Mouse (Mus musculus) hindbrain, embryonic 15.5 days (tissue): ENCODE measurements around the gene Prf1. TPM values are rescaled to one million over a fixed set of nuclear protein-coding genes. Genes with fewer than 3 reads are reported as not detected.

Experiments
- ATAC-seq: fragments of 200-750 bp; cut with Nextera tagmentation; 2 replicates; pipeline ENCODE4 v1.8.0; 2017; ENCODE audit warnings: low read depth, moderate number of reproducible peaks, moderate TSS enrichment; ENCODE audit not compliant: low FRiP score
- H3K27ac ChIP-seq: fragments of 300-500 bp; sonication (generic); replicated peaks from 2 replicates; pipeline ENCODE4 v1.5.1; 2015; ENCODE audit warnings: mild to moderate bottlenecking, inconsistent platforms
- H3K27me3 ChIP-seq: fragments of 300-500 bp; sonication (generic); 2 replicates; pipeline ENCODE4 v1.6.1; 2015; ENCODE audit warnings: control low read depth, inconsistent platforms
- H3K36me3 ChIP-seq: fragments of 300-500 bp; sonication (generic); 2 replicates; pipeline ENCODE4 v1.6.1; 2015; ENCODE audit warnings: control low read depth, inconsistent platforms
- H3K4me1 ChIP-seq: fragments of 300-500 bp; sonication (generic); replicated peaks from 2 replicates; pipeline ENCODE4 v1.6.1; 2015; ENCODE audit warnings: control low read depth, inconsistent platforms
- H3K4me2 ChIP-seq: fragments of 300-500 bp; sonication (generic); 2 replicates; pipeline ENCODE4 v1.6.1; 2015; ENCODE audit warnings: moderate library complexity, mild to moderate bottlenecking, inconsistent platforms
- H3K4me3 ChIP-seq: fragments of 300-500 bp; sonication (generic); 2 replicates; pipeline ENCODE4 v1.5.1; 2015; ENCODE audit warnings: mild to moderate bottlenecking, inconsistent platforms
- H3K9ac ChIP-seq: fragments of 300-500 bp; sonication (generic); 2 replicates; pipeline ENCODE4 v1.6.1; 2015; ENCODE audit warnings: inconsistent platforms
- H3K9me3 ChIP-seq: fragments of 300-500 bp; sonication (generic); 2 replicates; pipeline ENCODE4 v1.6.1; 2016; ENCODE audit warnings: control low read depth, inconsistent platforms
- WGBS: fragments of 180-500 bp; shearing (Covaris S2); methylation state at CpG from one replicate; pipeline ENCODE4 v1.1.7; 2015; 5-methylcytosine and 5-hydroxymethylcytosine counted together
- polyA plus RNA-seq: library from polyadenylated mRNA; unstranded; fragments of >200 nt; fragmentation: Nextera tagmentation; extraction: Ambion mirVana; gene quantifications from 2 replicates; pipeline ENCODE4 v1.2.1, GENCODE M21; 2015

The Prf1 gene
- polyA plus RNA-seq, 1 experiment from 2014 or later, result not detected

DNA sequence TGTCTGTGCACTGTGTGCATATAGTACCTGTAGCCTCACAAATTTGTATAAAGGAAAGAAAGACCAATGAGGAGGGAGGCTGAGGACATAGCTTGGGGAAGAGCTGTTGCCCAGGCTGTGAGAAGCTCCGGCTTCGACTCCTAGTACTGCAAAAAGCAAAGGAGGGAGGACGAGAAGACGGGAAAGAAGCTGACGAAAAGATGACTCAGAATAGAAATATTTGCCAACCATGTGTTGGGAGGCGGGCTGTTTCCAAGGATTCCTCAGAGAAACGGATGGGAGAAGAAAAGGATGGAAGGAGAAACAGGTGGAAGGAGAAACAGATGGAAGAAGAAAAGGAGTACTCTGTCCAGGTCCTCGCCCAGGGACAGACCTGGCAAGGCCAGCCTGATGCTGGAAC lies 3.4 kb upstream of the Prf1 start:
- ATAC-seq, result no peak
- WGBS, result 82% methylated on average over 8 of the region's 8 CpGs
- H3K4me1 ChIP-seq, result no peaks in the 10 kb centered on the region
- H3K4me2 ChIP-seq, result no peak overlapping the region
- no peaks in the 10 kb centered on the region for H3K27me3 ChIP-seq
- no peaks in the 10 kb centered on the region for H3K9me3 ChIP-seq
- no peaks in the 10 kb centered on the region for H3K36me3 ChIP-seq
- no peak overlapping the region for H3K4me3 ChIP-seq
- H3K27ac ChIP-seq, result no peak overlapping the region
- H3K9ac ChIP-seq, result no peak overlapping the region

DNA sequence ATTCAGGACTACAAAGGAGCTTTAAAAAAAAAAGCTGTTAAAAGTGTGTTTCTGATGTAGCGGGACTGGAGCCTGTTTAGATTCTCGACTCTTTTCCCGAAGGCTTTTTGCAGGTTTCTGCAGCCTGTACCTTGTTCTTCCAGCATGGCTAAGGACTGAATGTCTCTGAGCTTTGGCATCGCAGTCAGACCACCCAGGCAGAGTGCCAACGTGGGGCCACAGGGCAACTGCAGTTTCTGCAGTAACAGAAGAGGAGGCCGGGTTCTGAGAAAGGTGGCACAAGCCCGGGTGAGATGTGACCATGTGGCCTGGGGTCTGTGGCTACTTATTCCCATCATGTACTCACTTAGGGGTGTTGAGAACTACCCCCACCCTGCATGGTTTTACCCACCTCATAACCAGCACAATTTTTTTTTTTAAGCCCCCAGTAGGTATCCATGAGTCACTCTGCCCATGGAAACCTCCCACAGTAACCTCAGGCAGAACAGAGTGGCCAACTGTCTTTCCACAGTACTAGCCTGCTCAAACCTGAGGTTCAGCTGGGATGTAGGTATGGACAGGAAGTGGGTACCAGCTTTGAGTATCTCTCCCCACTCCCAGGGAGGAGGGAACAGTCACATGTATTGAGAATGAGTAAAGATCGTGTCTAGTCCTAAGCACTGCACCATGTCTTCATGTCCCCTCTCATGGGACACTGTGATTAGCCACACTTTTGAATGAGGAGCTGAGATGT lies 754 bp upstream of the Prf1 start:
- no peaks in the 10 kb centered on the region for H3K4me1 ChIP-seq
- no peaks in the 10 kb centered on the region for H3K9me3 ChIP-seq
- ATAC-seq, result no peak
- no peaks in the 10 kb centered on the region for H3K36me3 ChIP-seq
- H3K9ac ChIP-seq, result no peak overlapping the region
- no peak overlapping the region for H3K4me2 ChIP-seq
- WGBS, result 78% methylated on average over 8 of the region's 8 CpGs
- no peak overlapping the region for H3K4me3 ChIP-seq
- H3K27me3 ChIP-seq, result no peaks in the 10 kb centered on the region
- H3K27ac ChIP-seq, result no peak overlapping the region

DNA sequence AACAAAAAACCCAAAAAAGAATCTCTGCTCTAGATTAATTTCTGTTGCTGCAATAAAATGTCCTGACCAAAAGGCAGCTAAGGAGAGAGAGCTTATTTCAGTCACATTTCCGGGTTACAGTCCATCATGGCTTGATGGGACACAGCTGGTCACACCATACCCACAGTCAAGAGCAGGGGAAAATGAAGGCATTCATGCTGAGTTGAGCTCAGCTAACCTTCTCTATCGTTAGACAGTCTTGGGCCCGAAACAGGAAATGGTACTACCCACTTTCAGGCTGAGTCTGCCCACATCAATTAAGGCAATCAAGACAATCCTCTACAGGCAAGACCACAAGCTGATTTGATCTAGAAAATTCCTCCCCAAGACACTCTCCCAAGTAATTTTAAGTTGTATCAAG lies 3.4 kb downstream of the Prf1 start:
- Histone ChIP-seq H3K4me1 (no peaks in the 10 kb centered on the region), H3K9me3 (no peaks in the 10 kb centered on the region), H3K27ac (no peak overlapping the region), H3K27me3 (no peaks in the 10 kb centered on the region), H3K4me3 (no peak overlapping the region), H3K4me2 (no peak overlapping the region), H3K36me3 (no peaks in the 10 kb centered on the region), H3K9ac (no peak overlapping the region)
- ATAC-seq, result no peak
- 88% methylated on average over 3 of the region's 3 CpGs for WGBS

DNA sequence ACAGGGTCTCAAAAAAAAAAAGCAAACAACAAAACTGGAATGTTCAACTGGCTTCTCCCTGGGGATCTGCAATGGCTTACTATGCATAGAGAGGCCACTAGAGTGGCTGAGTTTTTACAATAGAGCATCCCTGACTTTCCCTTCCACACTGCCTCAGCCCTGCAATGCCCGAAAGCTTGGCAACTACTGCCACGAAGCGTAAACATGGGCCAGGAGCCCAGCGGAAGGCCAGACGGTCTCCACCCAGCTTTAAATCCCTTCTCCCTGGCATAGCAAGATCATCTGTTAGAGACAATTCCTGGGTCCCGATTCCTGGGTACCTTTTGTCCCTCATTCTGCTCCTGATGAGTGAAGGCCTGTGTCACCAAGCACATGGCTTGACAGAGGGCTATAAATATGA lies 6.4 kb downstream of the Prf1 start:
- no peaks in the 10 kb centered on the region for H3K9me3 ChIP-seq
- no peak for ATAC-seq
- no peaks in the 10 kb centered on the region for H3K4me1 ChIP-seq
- H3K27ac ChIP-seq, result no peak overlapping the region
- H3K36me3 ChIP-seq, result no peaks in the 10 kb centered on the region
- no peak overlapping the region for H3K4me2 ChIP-seq
- H3K9ac ChIP-seq, result no peak overlapping the region
- WGBS, result 77% methylated on average over 6 of the region's 6 CpGs
- H3K4me3 ChIP-seq, result no peak overlapping the region
- no peaks in the 10 kb centered on the region for H3K27me3 ChIP-seq

DNA sequence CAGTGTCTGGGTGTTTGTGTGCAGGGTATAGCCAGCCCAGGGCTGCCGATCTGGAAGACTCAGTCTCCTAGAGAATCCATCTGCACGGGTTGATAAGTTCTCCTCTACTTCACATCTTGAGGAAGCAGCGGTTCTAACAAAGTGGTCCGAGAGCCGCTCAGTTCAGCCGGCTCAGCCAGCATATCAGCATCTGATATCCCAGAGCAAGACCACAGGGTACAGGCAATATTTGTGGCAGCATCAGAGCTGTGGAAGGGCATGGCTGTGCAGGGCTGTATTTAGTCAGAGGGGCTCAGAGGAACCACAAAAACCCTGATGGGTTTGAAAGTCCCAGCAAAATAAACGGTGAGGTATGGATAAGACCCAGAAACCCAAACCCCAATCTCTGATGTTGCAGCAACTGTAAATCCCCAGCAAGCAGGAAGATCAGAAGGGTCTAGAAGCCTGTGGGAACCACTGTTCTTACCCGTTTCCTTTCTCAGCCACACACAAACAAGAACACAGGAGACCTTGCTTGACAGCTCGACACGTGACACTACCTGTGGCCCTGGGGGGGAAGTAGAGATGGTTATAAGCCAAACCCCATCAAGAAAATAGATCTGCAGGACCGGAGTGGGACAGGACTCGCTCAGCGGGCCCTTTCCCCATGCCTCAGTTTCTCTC lies 8.4 kb downstream of the Prf1 start:
- Histone ChIP-seq H3K9me3 (no peaks in the 10 kb centered on the region), H3K4me1 (no peaks in the 10 kb centered on the region), H3K4me2 (no peak overlapping the region), H3K27me3 (no peaks in the 10 kb centered on the region), H3K36me3 (no peaks in the 10 kb centered on the region), H3K9ac (no peak overlapping the region), H3K27ac (no peak overlapping the region), H3K4me3 (no peak overlapping the region)
- no peak for ATAC-seq
- 80% methylated on average over 13 of the region's 13 CpGs for WGBS

DNA sequence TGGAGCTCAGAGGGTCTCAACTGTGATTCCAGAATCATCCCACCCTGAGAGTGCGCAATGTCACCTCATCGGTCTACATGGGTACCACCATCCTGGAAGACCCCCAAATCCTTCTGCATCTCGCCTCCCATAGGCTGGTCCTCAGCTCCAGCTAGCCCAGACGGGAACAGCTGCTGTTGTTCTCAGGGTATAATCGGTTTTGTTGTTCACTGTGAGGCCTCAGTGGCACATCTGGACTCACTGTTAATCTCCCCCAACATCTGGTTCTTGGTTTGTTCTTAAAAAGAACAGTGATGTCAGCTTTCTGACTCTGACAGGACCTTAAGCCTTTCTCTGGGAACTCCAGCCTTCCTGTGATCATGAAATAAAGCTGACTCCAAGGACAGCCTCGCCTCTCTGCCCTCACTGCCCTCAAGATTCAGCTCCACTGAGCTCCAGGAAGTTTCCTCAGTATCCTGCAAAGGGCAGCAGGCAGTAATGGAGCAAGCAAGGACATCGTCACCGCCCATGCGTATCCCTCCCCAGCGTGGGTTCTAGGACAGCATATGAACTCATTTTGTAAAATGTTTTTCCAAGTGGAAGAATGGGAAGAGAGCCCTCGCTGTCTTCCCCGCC lies 11.2 kb downstream of the Prf1 start:
- Histone ChIP-seq H3K27ac (no peak overlapping the region), H3K4me2 (no peak overlapping the region), H3K36me3 (no peaks in the 10 kb centered on the region), H3K9ac (no peak overlapping the region), H3K4me1 (no peaks in the 10 kb centered on the region), H3K27me3 (no peaks in the 10 kb centered on the region), H3K9me3 (no peaks in the 10 kb centered on the region), H3K4me3 (no peak overlapping the region)
- WGBS, result 63% methylated on average over 12 of the region's 12 CpGs
- no peak for ATAC-seq

DNA sequence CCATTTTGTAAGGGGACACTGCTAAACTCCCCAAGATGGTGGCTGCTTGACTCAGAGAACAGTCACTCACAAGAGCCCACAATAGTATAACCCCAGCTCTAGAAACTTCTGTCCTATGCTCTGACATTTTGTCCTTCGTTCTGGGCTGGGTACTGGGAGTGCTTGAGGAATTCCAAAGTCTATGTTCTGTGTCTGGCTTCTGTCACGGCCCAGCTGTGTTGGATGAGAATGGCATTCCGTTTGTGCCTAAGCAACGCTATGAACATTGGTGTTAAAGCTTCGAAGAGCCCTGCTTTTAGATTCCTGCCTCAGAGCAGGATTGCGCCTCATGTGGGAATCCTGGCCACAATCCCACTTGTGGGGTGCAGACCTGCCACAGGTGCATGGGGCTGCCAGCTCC lies 14.5 kb downstream of the Prf1 start:
- Histone ChIP-seq H3K9me3 (no peaks in the 10 kb centered on the region), H3K27ac (no peak overlapping the region), H3K4me3 (no peak overlapping the region), H3K4me1 (no peaks in the 10 kb centered on the region), H3K4me2 (no peak overlapping the region), H3K9ac (no peak overlapping the region), H3K27me3 (no peaks in the 10 kb centered on the region), H3K36me3 (no peaks in the 10 kb centered on the region)
- ATAC-seq, result no peak
- 85% methylated on average over 6 of the region's 6 CpGs for WGBS

DNA sequence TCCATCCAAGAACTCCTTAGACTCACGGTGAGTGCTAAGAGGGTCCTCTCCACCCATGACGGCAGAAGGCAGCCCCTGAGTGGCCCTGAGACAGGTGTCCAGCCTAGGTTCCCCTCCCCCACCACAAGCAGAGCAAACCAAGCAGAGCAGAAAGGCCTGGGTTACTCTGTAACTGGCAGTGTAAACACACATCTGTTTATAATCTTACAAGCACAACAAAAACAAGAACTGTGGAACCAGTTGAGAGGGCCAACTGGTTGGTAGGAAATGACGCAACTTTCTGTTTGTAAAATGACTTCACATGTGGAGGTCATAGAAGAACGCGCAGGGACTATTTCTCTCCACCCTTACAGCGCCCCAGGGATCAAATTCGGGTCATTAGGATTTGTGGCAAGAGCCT lies 15.1 kb downstream of the Prf1 start:
- 66% methylated on average over 7 of the region's 7 CpGs for WGBS

DNA sequence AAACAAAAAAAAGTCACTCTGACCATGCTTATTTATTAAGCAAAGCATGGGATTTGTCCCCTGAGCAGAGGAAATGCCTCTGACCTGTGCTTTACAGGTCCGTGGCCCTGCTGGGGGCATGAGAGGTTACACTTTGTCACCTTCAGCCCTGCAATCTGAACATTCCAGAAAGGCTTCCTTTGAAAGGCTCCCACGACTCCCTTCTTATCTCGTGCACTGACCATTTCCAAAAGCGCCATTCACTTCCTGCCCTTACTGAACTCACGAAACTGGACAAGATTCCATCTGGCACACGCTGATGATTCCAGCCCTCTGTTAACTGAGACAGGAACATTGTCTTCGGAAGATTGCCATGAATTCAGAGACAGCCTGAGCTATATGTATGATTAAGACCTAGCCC lies 16.1 kb downstream of the Prf1 start:
- Histone ChIP-seq H3K9me3 (no peaks in the 10 kb centered on the region), H3K27me3 (no peaks in the 10 kb centered on the region), H3K4me2 (no peak overlapping the region), H3K27ac (no peak overlapping the region), H3K9ac (no peak overlapping the region), H3K4me1 (no peaks in the 10 kb centered on the region), H3K36me3 (no peaks in the 10 kb centered on the region), H3K4me3 (no peak overlapping the region)
- WGBS, result 80% methylated on average over 7 of the region's 7 CpGs
- ATAC-seq, result no peak

More for the DNA sequence above, 15.1 kb downstream of the Prf1 start:
- Histone ChIP-seq H3K27ac (no peak overlapping the region), H3K9ac (no peak overlapping the region), H3K4me1 (no peaks in the 10 kb centered on the region), H3K4me2 (no peak overlapping the region), H3K36me3 (no peaks in the 10 kb centered on the region), H3K4me3 (no peak overlapping the region), H3K27me3 (no peaks in the 10 kb centered on the region), H3K9me3 (no peaks in the 10 kb centered on the region)
- ATAC-seq, result no peak

DNA sequence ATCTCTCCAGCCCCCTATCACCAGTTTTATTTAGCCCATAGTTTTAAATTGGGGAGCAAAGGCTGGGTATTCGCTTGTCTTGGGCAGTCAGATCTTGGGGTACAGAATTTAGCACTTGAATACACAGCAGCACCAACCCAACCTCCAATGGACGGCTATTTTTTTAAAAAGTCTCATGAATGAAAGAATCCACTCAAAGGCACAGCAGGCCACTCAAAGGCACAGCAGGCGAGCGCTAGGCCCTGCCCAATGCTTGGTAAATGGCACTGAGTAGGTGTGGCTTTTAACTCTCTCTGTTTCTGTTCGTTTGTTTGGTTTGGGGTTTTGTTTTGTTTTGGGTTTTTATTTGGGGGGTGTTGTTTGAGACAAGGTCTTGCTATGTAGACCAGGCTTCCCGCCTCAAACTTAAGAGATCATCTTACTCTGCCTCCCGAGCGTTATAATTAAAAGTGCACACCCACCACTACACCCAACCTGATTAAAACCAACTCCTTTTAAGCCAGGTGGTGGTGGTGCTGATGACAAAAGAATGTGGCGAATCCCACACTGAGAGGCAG lies 17.8 kb downstream of the Prf1 start:
- no peaks in the 10 kb centered on the region for H3K4me1 ChIP-seq
- H3K9me3 ChIP-seq, result no peaks in the 10 kb centered on the region
- H3K4me2 ChIP-seq, result no peak overlapping the region
- H3K36me3 ChIP-seq, result no peaks in the 10 kb centered on the region
- H3K9ac ChIP-seq, result no peak overlapping the region
- WGBS, result 26% methylated on average over 9 of the region's 9 CpGs
- no peak for ATAC-seq
- H3K27me3 ChIP-seq, result no peaks in the 10 kb centered on the region
- H3K27ac ChIP-seq, result no peak overlapping the region
- H3K4me3 ChIP-seq, result no peak overlapping the region

DNA sequence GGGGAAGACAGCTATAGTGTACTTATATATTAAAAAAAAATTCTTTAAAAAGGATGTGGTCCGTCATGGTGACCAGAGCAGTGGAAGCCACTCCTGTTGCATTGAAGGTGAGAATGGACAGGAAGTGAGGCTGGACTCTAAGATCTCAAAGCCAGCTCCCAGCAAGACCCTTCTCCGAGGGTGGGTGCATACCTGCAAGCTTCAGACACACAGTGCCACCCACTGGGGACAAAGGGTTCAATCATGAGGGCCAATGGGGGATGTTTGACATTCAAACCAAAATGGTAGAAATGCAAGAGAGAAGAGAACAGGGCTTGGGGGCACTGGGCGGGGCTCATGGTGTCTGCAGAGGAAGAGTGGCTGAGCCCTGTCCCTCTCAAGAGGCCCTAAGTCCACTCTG lies 20.9 kb downstream of the Prf1 start:
- no peaks in the 10 kb centered on the region for H3K9me3 ChIP-seq
- WGBS, result 92% methylated on average over 3 of the region's 3 CpGs
- H3K36me3 ChIP-seq, result peaks cover 15% of the 10 kb centered on the region

DNA sequence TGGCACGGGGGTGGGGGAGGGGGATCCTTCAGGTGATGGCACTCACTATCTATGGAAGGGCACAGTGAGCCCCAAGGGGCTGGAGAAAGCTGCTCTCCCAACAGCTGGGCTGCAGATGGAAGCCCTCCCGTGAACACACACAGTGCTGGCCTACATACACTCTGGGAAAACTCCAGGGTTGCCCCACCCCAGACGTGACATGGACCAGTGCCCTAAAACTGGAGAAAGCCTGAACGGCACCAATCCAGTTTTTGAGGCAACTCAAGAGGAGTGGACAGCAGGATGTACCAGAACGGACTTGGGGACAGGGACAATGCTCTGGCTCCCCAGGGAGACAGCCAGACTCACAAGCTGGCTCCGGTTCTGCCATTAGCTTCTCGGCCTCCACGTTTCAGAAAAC lies 27.1 kb downstream of the Prf1 start:
- Histone ChIP-seq H3K4me2 (no peak overlapping the region), H3K27me3 (no peaks in the 10 kb centered on the region), H3K36me3 (peaks cover 18% of the 10 kb centered on the region), H3K9me3 (no peaks in the 10 kb centered on the region), H3K9ac (no peak overlapping the region), H3K4me1 (peaks cover 13% of the 10 kb centered on the region), H3K4me3 (no peak overlapping the region), H3K27ac (no peak overlapping the region)
- WGBS, result 75% methylated on average over 8 of the region's 8 CpGs
- no peak for ATAC-seq

More for the DNA sequence above, 20.9 kb downstream of the Prf1 start:
- H3K4me1 ChIP-seq, result no peaks in the 10 kb centered on the region
- no peak overlapping the region for H3K9ac ChIP-seq
- no peak for ATAC-seq
- no peaks in the 10 kb centered on the region for H3K27me3 ChIP-seq
- H3K4me2 ChIP-seq, result no peak overlapping the region
- H3K4me3 ChIP-seq, result no peak overlapping the region
- H3K27ac ChIP-seq, result no peak overlapping the region
